Mouse (Mus musculus) cerebellum, adult 8-10 months (tissue): Measurements from ENCODE around the gene Slc22a23.
A peak's percentile ranks its signal among the peaks of the same experiment; 100 is the strongest.

ENCODE experiments used
- DNase-seq: peaks from one replicate; pipeline ENCODE4 v3.0.0; 2022

The Slc22a23 gene

GRCm38 (mm10) chr13:34343719-34344375 lies 1.1 kb downstream of the Slc22a23 start:
- peak; percentile 51 for DNase-seq

GRCm38 (mm10) chr13:34342286-34342890 lies 2.6 kb downstream of the Slc22a23 start:
- no peak for DNase-seq

GRCm38 (mm10) chr13:34336895-34337294 lies 8.1 kb downstream of the Slc22a23 start:
- no peak for DNase-seq

- no peak for DNase-seq
Observed at GRCm38 (mm10) chr13:34334847-34335246, 10.1 kb downstream of the Slc22a23 start.

GRCm38 (mm10) chr13:34332762-34333161 lies 12.2 kb downstream of the Slc22a23 start:
- no peak for DNase-seq

GRCm38 (mm10) chr13:34331399-34332186 lies 13.4 kb downstream of the Slc22a23 start:
- DNase-seq, result no peak

GRCm38 (mm10) chr13:34329589-34329988 lies 15.4 kb downstream of the Slc22a23 start:
- DNase-seq, result no peak

GRCm38 (mm10) chr13:34326992-34327391 lies 18.0 kb downstream of the Slc22a23 start:
- no peak for DNase-seq

GRCm38 (mm10) chr13:34323361-34323760 lies 21.6 kb downstream of the Slc22a23 start:
- no peak for DNase-seq

- DNase-seq, result no peak
Observed at GRCm38 (mm10) chr13:34320482-34320881, 24.5 kb downstream of the Slc22a23 start.

GRCm38 (mm10) chr13:34317051-34317450 lies 27.9 kb downstream of the Slc22a23 start:
- DNase-seq, result no peak

- no peak for DNase-seq
Observed at GRCm38 (mm10) chr13:34316511-34316910, 28.5 kb downstream of the Slc22a23 start.

GRCm38 (mm10) chr13:34313033-34313491 lies 31.9 kb downstream of the Slc22a23 start:
- DNase-seq, result no peak

- DNase-seq, result no peak
Observed at GRCm38 (mm10) chr13:34312346-34313002, 32.5 kb downstream of the Slc22a23 start.

- no peak for DNase-seq
Observed at GRCm38 (mm10) chr13:34311593-34311992, 33.4 kb downstream of the Slc22a23 start.

- no peak for DNase-seq
Observed at GRCm38 (mm10) chr13:34308604-34308927, 36.4 kb downstream of the Slc22a23 start.

- DNase-seq, result no peak
Observed at GRCm38 (mm10) chr13:34307696-34308603, 37.0 kb downstream of the Slc22a23 start.

GRCm38 (mm10) chr13:34305964-34306671 lies 38.9 kb downstream of the Slc22a23 start:
- DNase-seq, result no peak

- DNase-seq, result no peak
Observed at GRCm38 (mm10) chr13:34304896-34305295, 40.1 kb downstream of the Slc22a23 start.

GRCm38 (mm10) chr13:34303386-34304016 lies 41.5 kb downstream of the Slc22a23 start:
- DNase-seq, result no peak

GRCm38 (mm10) chr13:34301585-34301984 lies 43.4 kb downstream of the Slc22a23 start:
- DNase-seq, result no peak
